Mouse (Mus musculus) cerebellum, postnatal 25 days (tissue): ENCODE results near the gene Glra3.
A peak's percentile ranks its signal among the peaks of the same experiment; 100 is the strongest.

Experiments
- DNase-seq, 2 experiments: peaks; one replicate each; pipeline ENCODE4 v3.0.0; 2021; ENCODE audit warnings: mixed read lengths in 2 of 2

Glra3 gene

DNA sequence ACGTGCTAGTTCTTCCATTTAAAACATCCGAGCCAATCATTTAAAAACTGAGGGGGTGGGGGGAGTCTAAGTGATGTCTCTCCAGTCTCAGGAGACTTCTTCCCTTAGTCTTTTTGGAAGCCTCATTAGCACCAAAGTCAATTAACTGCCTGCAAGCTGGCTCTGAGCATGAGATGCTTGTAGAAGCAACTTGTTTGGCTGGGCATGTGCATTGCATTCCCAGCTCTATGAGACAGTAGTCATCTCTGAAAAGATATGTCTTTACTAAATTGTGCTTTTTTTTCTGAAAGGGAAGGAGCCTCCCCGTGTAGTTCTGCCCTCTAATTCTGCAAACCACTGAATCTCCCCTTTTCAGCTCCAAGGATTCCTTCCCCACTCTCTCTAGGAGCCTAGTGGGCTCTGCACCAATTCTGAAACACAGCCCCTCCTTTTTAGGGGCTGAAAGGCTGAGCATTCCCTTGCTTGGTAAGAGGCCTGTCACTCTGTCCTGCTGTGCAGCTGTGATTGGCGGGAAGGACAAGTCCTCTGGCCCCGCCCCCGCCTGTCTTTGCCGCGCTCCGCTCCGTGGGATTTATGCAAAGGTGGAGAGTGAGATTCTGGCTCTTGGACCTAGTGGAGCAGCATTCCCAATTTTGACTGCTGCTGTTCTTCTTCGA lies at the start of gene Glra3:
TSS of gene Glra3 (plus strand) at position 591 of the 656 bp plus-strand sequence.
- DNase-seq: peak; percentile 22 to 43

DNA sequence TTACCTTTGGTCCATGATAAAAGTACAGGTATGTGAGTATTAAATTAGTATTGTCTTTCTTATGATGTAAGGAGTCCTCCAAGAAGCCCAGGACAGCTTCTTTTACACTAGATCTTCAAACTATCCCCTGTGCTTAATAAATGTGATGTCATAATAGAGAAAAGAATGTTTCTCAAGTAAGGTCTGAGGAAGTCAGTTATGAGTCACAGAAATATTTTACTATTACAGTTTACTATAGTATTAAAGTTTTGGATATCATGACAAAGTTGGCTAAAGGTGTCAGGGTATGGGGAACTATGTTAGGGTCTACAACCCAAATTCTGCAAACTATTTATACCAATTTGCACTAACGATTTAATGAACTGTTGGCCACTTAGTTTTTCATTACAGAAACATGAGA lies 33.4 kb upstream of the Glra3 start, which contains the start of gene Adam29:
TSS of gene Adam29 (minus strand) at position 101 of the 400 bp plus-strand sequence.
- DNase-seq: no peak

DNA sequence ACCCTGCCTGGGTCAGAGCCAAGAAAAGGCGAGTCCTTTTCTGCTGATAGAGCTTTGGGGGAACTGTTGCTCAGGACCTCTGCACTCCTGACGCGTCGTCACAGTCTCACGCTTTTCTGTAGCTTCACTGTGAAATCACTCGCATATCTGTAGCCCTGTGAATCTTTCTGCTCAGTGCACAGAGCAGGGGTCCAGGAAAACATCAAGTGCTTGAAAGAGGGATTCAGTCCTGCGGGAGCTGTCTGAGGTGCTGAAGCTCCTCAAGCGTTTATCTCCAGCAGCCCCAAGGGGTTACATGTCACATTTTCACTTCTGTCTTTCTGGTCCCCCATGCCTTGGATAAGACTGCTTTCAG lies 243 bp downstream of the Glra3 start:
- no peak for DNase-seq

DNA sequence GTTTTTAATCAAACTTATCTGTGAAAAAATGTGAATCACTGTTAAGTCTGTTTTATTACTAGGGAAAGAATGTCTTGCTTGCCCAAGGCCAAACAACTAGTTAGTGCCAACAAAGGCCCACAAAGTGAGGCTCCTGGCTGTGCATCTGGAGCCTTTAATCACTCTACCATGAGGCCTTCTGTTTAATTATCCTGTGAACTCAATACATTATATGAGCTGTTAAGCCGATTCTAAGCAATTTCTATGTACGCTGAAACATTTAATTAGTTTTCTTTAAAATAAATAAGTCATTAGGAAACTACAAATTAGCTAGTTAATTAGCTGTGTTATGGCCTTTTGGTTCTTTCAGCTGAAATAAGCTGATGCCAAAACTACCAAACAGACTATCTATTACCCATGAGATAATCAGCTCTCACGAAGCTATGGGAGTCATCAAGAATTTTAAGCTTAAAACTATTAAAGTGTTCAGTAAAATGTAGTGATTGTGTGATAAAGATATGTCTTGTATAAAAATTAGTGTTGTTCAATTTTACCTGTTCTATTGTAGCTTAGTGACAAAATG lies 24.6 kb downstream of the Glra3 start:
- DNase-seq: no peak

DNA sequence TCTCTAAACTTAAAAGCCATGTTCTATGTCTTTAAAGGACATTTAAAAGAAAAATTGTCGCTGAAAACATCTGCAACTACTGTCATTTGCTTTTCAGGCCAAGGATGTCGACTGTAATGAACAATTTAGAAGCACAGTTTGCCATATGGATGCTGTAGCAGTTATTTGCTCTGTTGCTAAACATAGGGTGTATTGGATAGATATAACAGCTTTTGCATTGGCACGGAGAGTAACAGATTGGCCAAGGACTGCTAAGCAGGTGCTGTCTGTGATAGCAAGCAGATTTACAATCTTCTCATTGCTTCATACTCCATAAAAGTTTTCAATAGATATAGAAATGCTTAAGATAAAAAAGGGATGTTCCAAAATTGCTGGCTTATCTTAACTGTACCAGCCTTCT lies 57.6 kb downstream of the Glra3 start:
- DNase-seq: no peak

DNA sequence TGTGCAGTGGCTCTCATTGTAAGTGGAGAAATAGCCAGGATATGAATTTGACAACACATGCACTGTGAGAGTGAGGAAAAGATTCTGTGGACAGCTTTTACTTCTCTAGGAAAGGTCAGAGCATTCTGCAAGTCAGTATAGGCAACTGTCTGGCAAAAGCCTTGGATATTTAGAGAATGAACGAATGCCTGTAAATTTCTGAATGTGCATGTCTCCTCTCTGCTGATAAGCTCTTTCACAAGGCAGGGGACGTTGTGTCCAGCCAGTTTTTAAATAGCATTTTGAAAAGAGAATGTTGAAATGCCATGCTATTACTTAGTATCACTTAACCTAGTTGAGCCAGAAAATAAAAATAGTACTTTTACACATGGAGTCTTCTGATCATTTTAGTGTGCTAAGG lies 114.1 kb downstream of the Glra3 start:
- DNase-seq: no peak

DNA sequence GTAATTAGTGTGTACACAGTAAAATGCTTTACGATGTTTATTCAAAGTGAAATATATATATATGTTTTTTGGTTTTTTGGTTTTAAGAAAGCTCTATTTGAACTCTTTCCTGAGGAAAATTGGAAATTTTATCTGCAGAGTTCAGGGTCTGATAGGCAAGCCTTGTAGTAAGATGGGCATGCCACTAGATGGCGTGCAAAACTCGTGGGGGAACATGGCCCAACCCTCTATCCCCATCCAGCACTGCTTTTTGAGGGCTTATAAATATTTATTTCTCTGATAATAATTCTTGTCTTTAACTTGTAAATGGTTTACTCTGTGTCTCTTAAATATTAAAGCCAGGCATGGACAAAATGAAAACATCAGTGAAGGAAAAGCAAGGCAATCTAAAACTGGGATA lies 122.8 kb downstream of the Glra3 start:
- peak in 1 of 2 experiments; percentile 30 for DNase-seq

DNA sequence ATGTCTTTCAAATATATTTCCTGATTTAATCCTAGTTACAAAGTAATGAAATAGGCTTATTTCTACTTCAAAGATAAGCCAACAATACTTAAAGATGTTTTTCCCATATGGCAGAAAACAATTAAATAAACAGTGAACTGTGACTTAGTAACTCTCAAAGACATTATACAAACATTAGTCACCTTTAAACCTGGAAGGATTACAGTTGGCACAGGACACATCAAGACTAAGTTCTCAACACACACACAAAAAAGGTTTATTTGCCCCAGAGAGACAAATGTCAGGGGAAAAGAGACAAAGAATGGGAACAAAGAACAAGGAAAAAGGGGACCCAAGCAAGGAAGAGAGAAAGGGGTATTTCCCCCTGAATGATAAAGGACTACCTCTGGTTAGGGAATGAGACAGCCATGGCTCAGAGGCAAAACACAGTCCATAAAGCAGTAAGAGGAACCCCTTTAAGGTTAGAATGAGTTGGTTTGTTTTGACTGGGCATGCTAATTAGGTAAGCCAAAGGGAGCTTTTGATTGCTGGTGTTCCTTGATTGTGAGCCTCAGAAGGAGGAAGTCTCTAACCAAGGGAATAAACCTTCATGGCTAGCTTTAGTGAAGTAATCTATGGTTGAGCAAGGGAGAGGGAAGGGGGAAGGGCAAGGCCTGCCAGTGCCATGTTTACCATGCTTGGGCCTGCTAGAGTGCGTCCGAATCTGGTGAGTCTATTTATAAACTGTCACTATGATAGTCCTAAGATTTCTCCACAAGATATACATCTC lies 130.4 kb downstream of the Glra3 start:
- no peak for DNase-seq

DNA sequence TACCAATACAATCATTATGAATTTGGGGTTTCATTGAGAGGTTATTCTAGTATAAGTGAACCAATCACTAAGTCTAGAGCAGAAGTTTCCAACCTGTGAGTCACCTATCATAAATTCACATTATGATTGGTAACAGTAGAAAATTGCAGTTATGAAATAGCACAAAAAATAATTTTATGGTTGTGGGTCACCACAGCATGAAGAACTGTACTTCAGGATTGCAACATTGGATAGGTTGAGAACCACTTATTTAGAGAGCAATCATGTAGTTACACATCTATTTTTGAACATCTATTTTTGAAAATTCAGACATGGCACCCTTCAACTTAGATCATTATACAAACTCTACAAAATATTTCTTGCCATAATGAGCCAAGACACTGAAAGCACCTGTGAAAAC lies 143.4 kb downstream of the Glra3 start:
- no peak for DNase-seq

DNA sequence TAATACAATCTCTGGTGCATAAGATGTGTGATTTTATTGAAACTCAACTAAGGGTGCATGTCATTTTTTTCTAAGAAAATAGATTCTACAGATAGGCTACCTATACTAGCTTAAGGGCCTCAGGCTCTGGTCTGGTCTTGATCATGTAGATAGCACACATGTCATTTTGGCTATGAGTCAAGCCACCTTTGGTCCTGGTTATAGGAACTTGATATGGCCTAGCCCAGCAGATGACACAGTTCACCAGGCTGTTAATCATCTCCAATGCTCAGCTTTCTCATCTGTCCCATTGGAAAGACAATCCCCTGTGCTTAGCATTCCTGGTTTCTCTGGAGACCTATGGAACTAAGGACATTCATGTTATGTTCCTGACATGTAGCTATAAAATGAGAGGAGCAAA lies 154.1 kb downstream of the Glra3 start:
- DNase-seq: no peak

DNA sequence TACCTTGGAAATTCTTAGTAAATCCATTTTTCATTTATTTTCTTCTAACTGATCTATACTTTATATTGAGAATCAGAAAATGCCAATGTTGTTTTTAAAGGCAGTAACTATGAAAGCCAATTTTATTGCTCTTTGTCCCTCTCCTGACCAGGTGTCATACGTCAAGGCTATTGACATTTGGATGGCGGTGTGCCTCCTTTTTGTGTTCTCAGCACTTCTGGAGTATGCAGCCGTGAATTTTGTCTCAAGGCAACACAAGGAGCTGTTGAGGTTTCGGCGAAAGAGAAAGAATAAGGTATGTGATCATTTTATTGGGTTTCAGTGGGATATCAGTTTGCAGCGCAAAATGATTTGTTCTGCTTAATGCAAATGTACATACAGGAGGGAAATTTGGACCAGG lies 170.0 kb downstream of the Glra3 start:
- DNase-seq: no peak

DNA sequence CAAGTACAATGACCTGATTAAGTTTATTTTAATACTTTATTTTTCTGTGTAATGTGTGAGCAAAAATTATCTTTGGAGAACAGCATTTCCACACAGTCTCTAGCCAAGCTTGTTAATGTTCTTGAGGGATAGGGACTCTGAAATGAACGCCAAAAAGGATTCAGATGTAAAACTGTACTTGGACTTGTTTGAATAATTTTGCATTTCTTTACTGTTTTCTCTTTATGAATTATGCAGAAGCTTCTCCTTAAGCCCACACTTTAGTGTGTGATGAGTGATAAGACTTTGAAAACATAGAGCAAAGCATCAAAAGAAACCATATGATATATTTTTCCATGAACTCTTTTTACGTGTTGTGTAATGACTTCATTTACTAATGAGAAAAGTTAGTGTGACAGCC lies 189.1 kb downstream of the Glra3 start:
- no peak for DNase-seq

DNA sequence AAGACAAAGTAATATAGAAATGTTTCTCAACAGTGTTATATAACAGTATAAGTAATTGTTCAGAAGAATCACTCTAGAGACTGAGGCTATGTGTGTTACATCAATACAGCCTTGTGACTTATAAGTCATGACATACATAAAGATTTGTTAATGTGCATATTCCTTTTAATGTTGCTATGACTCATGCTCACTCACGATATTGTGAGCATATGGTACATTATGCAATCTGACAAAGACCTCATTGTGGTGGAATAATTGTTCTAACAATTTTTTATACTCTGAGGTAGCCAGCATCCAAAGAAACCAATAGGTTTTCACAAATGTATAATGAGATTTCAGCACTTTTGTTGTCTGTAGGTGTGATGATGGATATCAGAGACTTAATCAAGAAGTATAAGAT lies 210.4 kb downstream of the Glra3 start:
- no peak for DNase-seq

DNA sequence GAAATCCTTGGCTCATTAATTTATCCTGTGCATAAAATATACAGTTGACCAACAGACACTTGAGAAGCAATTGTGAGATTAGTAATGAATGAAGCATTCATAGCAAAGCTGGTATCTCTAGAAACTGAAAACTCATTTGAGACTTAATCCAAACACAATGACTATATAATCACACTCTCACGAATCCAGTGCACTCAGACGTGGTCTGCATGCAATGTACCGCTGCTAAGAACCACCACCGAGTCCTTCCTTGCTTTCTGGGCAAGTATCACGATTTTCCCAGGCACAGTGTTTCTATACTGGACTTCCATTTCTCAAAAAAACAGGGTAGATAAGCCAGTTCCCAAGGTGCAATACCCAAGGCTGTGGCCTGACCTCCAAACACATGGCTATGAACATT lies 211.3 kb downstream of the Glra3 start:
- DNase-seq: no peak

DNA sequence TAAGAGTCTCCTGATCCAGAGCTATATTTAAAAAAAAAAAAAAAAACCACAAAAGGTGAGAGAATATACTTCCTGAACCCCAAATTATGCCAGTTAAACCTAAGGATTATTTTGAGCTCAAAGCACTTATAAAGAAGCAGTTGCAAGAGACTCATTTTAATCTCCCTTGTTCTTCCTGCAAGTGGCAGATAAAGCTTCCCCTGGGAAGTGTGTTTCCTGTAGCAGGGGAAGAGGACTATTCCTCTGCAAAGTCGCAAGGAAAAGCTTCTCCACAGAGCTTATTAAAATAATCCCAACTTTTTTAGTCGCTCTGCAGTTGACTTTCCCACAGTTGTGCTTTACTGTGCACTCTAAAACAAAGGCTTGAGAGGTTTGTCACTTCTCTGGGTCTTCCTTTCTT lies 218.7 kb downstream of the Glra3 start:
- no peak for DNase-seq
